Mouse (Mus musculus): ENCODE measurements around the gene Rgsl1. TPM values are rescaled to one million over a fixed set of nuclear protein-coding genes. Genes with fewer than 3 reads are reported as not detected.

Gene Rgsl1
- polyA plus RNA-seq, 1 experiment from 2014 or later: 0.05 TPM

DNA sequence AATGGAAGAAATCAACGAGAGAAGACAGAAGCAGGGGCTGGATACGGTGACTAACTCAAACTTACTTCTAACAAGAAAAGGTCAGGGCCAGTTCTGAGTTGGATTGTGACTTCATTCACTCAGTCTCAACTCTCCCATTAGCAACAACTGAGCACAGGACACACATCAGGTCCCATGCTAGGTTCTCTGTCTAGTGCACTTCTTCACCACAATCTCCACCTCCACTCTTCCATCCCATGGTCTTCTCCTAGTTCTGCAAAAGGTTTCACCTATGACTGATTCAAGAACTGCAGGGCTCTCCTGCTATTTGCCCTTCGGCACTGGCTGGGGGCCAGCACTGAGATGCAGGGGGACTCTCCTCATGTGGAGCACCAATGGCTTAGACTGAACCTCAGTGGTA lies 49.7 kb downstream of the Rgsl1 start:
- H3K27ac ChIP-seq (replicated peaks): no peak overlapping the region
- no peaks in the 10 kb centered on the region for H3K9me3 ChIP-seq (ENCODE audit: control insufficient read depth, low read length)
- DNase-seq (ENCODE audit: low spot score) (no peak), ATAC-seq (ENCODE audit: low FRiP score, low TSS enrichment) (no peak)
- H3K4me2 ChIP-seq (replicated peaks; ENCODE audit: low read depth): no peak overlapping the region
- no peaks in the 10 kb centered on the region for H3K36me3 ChIP-seq (ENCODE audit: control insufficient read depth, insufficient read depth, low read length)
- no peak overlapping the region for H3K9ac ChIP-seq (ENCODE audit: low read length)
- no peak for TF ChIP-seq EP300 (optimal IDR thresholded peaks at IDR 0.05)
- H3K27me3 ChIP-seq (ENCODE audit: control insufficient read depth, insufficient read depth, low read length): no peaks in the 10 kb centered on the region
- no peaks in the 10 kb centered on the region for H3K4me1 ChIP-seq (replicated peaks; ENCODE audit: control insufficient read depth, insufficient read depth)
- 79% methylated on average over 3 of the region's 3 CpGs for WGBS
- H3K4me3 ChIP-seq (ENCODE audit: low read depth, low read length): no peak overlapping the region

DNA sequence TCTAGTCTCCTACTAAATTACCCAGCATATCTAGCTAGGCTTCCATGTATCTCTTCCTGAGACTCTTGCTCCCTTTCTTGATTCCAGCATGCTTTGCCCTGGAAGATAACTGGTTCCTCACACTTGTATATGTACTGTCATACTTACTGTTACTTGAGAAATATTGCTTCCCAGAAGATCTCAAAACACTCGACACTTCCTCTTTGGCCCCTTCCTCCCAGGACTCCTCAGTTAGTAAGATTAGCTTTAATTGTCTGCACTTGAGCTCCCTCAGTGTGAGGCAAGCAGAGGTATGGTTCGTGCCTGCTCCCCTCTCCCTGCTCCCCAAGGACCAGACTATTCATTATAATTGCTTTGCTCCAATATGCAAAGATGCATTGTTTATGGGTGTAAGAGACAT lies 53.2 kb downstream of the Rgsl1 start:
- no peak for TF ChIP-seq CTCF (IDR thresholded peaks at IDR 0.05; ENCODE audit: low read depth)
- Histone ChIP-seq H3K4me2 (replicated peaks; ENCODE audit: low read depth) (no peak overlapping the region), H3K4me3 (ENCODE audit: low read depth, low read length) (no peak overlapping the region), H3K9ac (ENCODE audit: low read length) (no peak overlapping the region), H3K36me3 (ENCODE audit: control insufficient read depth, insufficient read depth, low read length) (no peaks in the 10 kb centered on the region), H3K9me3 (ENCODE audit: control insufficient read depth, low read length) (no peaks in the 10 kb centered on the region), H3K4me1 (replicated peaks; ENCODE audit: control insufficient read depth, insufficient read depth) (no peaks in the 10 kb centered on the region), H3K27me3 (ENCODE audit: control insufficient read depth, insufficient read depth, low read length) (no peaks in the 10 kb centered on the region), H3K27ac (replicated peaks) (no peak overlapping the region)
- DNase-seq (ENCODE audit: low spot score) (no peak), ATAC-seq (ENCODE audit: low FRiP score, low TSS enrichment) (no peak)
- WGBS: 60% methylated on average over 2 of the region's 2 CpGs

GRCm38 (mm10) chr1:153785608-153786007 lies 58.3 kb downstream of the Rgsl1 start:
- H3K27me3 ChIP-seq (ENCODE audit: control insufficient read depth, insufficient read depth, low read length): no peaks in the 10 kb centered on the region
- 69% methylated on average over 4 of the region's 4 CpGs for WGBS
- TF ChIP-seq EP300 (optimal IDR thresholded peaks at IDR 0.05): no peak
- TF ChIP-seq CTCF (IDR thresholded peaks at IDR 0.05; ENCODE audit: low read depth): no peak
- no peaks in the 10 kb centered on the region for H3K36me3 ChIP-seq (ENCODE audit: control insufficient read depth, insufficient read depth, low read length)
- no peak for ATAC-seq (ENCODE audit: low FRiP score, low TSS enrichment)
- H3K9me3 ChIP-seq (ENCODE audit: control insufficient read depth, low read length): no peaks in the 10 kb centered on the region
- no peak overlapping the region for H3K27ac ChIP-seq (replicated peaks)
- no peak overlapping the region for H3K4me2 ChIP-seq (replicated peaks; ENCODE audit: low read depth)
- no peaks in the 10 kb centered on the region for H3K4me1 ChIP-seq (replicated peaks; ENCODE audit: control insufficient read depth, insufficient read depth)
- no peak overlapping the region for H3K9ac ChIP-seq (ENCODE audit: low read length)
- H3K4me3 ChIP-seq (ENCODE audit: low read depth, low read length): no peak overlapping the region
- no peak for DNase-seq (ENCODE audit: low spot score)

GRCm38 (mm10) chr1:153783339-153783738 lies 60.6 kb downstream of the Rgsl1 start:
- WGBS: 43% methylated on average over 1 of the region's 1 CpGs

DNA sequence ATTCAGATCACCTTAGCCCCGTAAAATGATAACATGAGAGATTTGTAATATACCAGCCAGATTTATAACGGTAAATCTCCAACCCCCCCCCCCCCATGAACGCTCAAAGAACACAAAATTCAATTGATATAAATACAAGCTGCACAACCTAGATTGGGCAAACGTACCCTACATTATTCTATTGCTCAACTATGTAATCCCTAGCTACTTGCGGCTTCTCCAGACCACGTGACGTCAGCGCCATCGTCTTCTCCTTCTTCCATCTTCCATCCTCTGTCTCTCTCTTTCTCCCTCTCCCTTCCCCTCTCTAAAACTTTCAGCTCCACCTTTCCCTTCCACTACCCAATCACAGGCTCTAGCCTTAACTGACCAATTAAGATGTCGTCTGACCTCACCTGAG lies 65.7 kb downstream of the Rgsl1 start:
- no peaks in the 10 kb centered on the region for H3K27me3 ChIP-seq (ENCODE audit: control insufficient read depth, insufficient read depth, low read length)
- no peak overlapping the region for H3K9ac ChIP-seq (ENCODE audit: low read length)
- no peaks in the 10 kb centered on the region for H3K36me3 ChIP-seq (ENCODE audit: control insufficient read depth, insufficient read depth, low read length)
- no peak overlapping the region for H3K4me2 ChIP-seq (replicated peaks; ENCODE audit: low read depth)
- no peak for ATAC-seq (ENCODE audit: low FRiP score, low TSS enrichment)
- 86% methylated on average over 10 of the region's 10 CpGs for WGBS
- no peak overlapping the region for H3K27ac ChIP-seq (replicated peaks)
- H3K4me3 ChIP-seq (ENCODE audit: low read depth, low read length): no peak overlapping the region
- TF ChIP-seq EP300 (optimal IDR thresholded peaks at IDR 0.05) (no peak), CTCF (IDR thresholded peaks at IDR 0.05; ENCODE audit: low read depth) (no peak)
- no peaks in the 10 kb centered on the region for H3K9me3 ChIP-seq (ENCODE audit: control insufficient read depth, low read length)
- no peak for DNase-seq (ENCODE audit: low spot score)
- no peaks in the 10 kb centered on the region for H3K4me1 ChIP-seq (replicated peaks; ENCODE audit: control insufficient read depth, insufficient read depth)

More at GRCm38 (mm10) chr1:153783339-153783738, 60.6 kb downstream of the Rgsl1 start:
- DNase-seq (ENCODE audit: low spot score) (no peak), ATAC-seq (ENCODE audit: low FRiP score, low TSS enrichment) (no peak)
- Histone ChIP-seq H3K27me3 (ENCODE audit: control insufficient read depth, insufficient read depth, low read length) (no peaks in the 10 kb centered on the region), H3K4me3 (ENCODE audit: low read depth, low read length) (no peak overlapping the region), H3K9ac (ENCODE audit: low read length) (no peak overlapping the region), H3K4me1 (replicated peaks; ENCODE audit: control insufficient read depth, insufficient read depth) (no peaks in the 10 kb centered on the region), H3K9me3 (ENCODE audit: control insufficient read depth, low read length) (no peaks in the 10 kb centered on the region), H3K4me2 (replicated peaks; ENCODE audit: low read depth) (no peak overlapping the region), H3K36me3 (ENCODE audit: control insufficient read depth, insufficient read depth, low read length) (no peaks in the 10 kb centered on the region), H3K27ac (replicated peaks) (no peak overlapping the region)
- no peak for TF ChIP-seq CTCF (IDR thresholded peaks at IDR 0.05; ENCODE audit: low read depth)
- TF ChIP-seq EP300 (optimal IDR thresholded peaks at IDR 0.05): no peak

- Histone ChIP-seq H3K27ac (replicated peaks) (no peak overlapping the region), H3K36me3 (ENCODE audit: control insufficient read depth, insufficient read depth, low read length) (no peaks in the 10 kb centered on the region), H3K27me3 (ENCODE audit: control insufficient read depth, insufficient read depth, low read length) (no peaks in the 10 kb centered on the region), H3K9me3 (ENCODE audit: control insufficient read depth, low read length) (no peaks in the 10 kb centered on the region), H3K4me1 (replicated peaks; ENCODE audit: control insufficient read depth, insufficient read depth) (no peaks in the 10 kb centered on the region), H3K4me2 (replicated peaks; ENCODE audit: low read depth) (no peak overlapping the region), H3K4me3 (ENCODE audit: low read depth, low read length) (no peak overlapping the region), H3K9ac (ENCODE audit: low read length) (no peak overlapping the region)
- DNase-seq (ENCODE audit: low spot score) (no peak), ATAC-seq (ENCODE audit: low FRiP score, low TSS enrichment) (no peak)
- WGBS: 85% methylated on average over 7 of the region's 7 CpGs
- TF ChIP-seq EP300 (optimal IDR thresholded peaks at IDR 0.05) (no peak), CTCF (IDR thresholded peaks at IDR 0.05; ENCODE audit: low read depth) (no peak)
Observed at GRCm38 (mm10) chr1:153776257-153776656, 67.7 kb downstream of the Rgsl1 start.

Measured in stomach, postnatal 0 days (tissue).